ENCODE assay signal across 9 mouse cellular contexts in the genomic region with DNA sequence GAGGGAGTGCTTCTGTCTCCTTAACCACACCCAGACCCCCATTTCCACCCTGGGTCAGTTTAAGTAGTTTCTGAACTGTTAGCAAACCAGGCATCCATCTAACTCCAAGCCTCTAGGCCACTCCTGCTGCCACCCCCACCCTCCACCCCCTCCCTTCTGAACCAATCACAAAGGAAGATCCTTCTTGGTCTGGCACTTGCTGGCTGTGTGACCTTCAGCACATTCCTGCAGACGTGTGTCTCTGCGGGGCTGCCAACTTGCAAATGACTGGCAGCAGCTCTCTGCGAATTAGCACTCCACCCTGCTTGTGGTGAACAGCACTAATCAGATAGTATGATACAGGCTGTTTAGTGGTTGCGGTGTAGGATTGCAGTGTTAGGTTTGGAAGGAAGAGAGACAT. TPM values are rescaled to one million over a fixed set of nuclear protein-coding genes. Genes with fewer than 3 reads are reported as not detected.
DNase-seq lines count a peak whose midpoint lies in the region; ATAC-seq and TF ChIP-seq lines count a peak whose summit lies in the region.
"Had no signal": no experiment of that assay in that cellular context is flagged by ENCODE, and none has a peak within 500 bp of the region (broad histone marks: within the 10 kb centered on the region; RNA-seq: fewer than 3 reads in every experiment).

No protein-coding gene starts in this region.

- intact Hi-C loops in heart, postnatal 36 days (cut with DNase I) = no loop called here
- intact Hi-C loops in heart, postnatal 10 days (cut with DNase I) = no loop called here
- intact Hi-C loops in left cerebral cortex, postnatal 36 days (cut with DNase I) = no loop called here
- intact Hi-C loops in left cerebral cortex, adult 2 months (cut with DNase I) = no loop called here

- no peak overlapping the region for H3K4me3 ChIP-seq in heart, embryonic 15.5 days
- H3K4me3 ChIP-seq in left cerebral cortex, adult 2 months = no peak overlapping the region

- DNase-seq in heart, postnatal 36 days = no peak
- peak; percentile 72 for DNase-seq in 416B (ENCODE audit: low read depth)
- DNase-seq in WW6 (ENCODE audit: low read depth, low spot score) = peak; percentile 77
- DNase-seq in heart, postnatal 10 days = peak; percentile 58 to 66
- no peak for DNase-seq in left cerebral cortex, postnatal 36 days (ENCODE audit: low spot score in 2 of 2)
- DNase-seq in left cerebral cortex, adult 2 months (ENCODE audit: extremely low spot score in 1 of 2, low spot score in 2 of 2) = no peak
- DNase-seq in T-cell, adult 2 months (ENCODE audit: low spot score) = no peak

- H3K9me3 ChIP-seq in heart, embryonic 15.5 days (replicated peaks) = no peaks in the 10 kb centered on the region

- no peak for TF ChIP-seq CTCF in left cerebral cortex, adult 2 months (IDR thresholded peaks at IDR 0.05)

- no peak overlapping the region for H3K27ac ChIP-seq in heart, embryonic 15.5 days
- H3K27ac ChIP-seq in left cerebral cortex, adult 2 months = no peak overlapping the region

- ATAC-seq in heart, embryonic 15.5 days (replicated peaks; ENCODE audit: insufficient number of reproducible peaks, insufficient read depth, low FRiP score, low read depth) = 0 out of 2 replicates have a peak, but pooled peaks have one; percentile 31

- no peaks in the 10 kb centered on the region for H3K36me3 ChIP-seq in heart, embryonic 15.5 days

- peaks cover 7% of the 10 kb centered on the region for H3K4me1 ChIP-seq in heart, embryonic 15.5 days (replicated peaks)

- WGBS in heart, embryonic 15.5 days = 11% methylated on average over 4 of the region's 4 CpGs

- no peak overlapping the region for H3K9ac ChIP-seq in heart, embryonic 15.5 days

- H3K4me2 ChIP-seq in heart, embryonic 15.5 days = no peak overlapping the region

- H3K27me3 ChIP-seq in heart, embryonic 15.5 days = no peaks in the 10 kb centered on the region

RNA-seq across cellular contexts. Expression of a gene that starts 18.1 kb away (rescaled TPM):
- polyA plus RNA-seq in heart, embryonic 15.5 days (2015; fragmentation: Nextera tagmentation; extraction: Ambion mirVana) = 7.8 and 10.2 TPM in 2 replicates
- 10 to 100 TPM; 18.3 to 20.5 TPM for total RNA-seq in heart, postnatal 36 days (2021)
- 10 to 100 TPM; 16.6 to 18.6 TPM for total RNA-seq in heart, postnatal 10 days (2021)
- 10 to 100 TPM; 49.8 to 67.5 TPM for total RNA-seq in left cerebral cortex, postnatal 36 days (2021)
- 10 to 100 TPM; 63.2 to 64.8 TPM for total RNA-seq in left cerebral cortex, adult 2 months (2021)

RNA-seq across cellular contexts. Expression of a gene that starts 36.7 kb away (rescaled TPM):
- 0.25 and 0.37 TPM in 2 replicates for polyA plus RNA-seq in heart, embryonic 15.5 days (2015; fragmentation: Nextera tagmentation; extraction: Ambion mirVana)
- under 1 TPM in 1 of 2 experiments, not detected in 1; 0.39 TPM for total RNA-seq in heart, postnatal 36 days (2021)
- total RNA-seq in heart, postnatal 10 days (2021) = under 1 TPM in 1 of 2 experiments, not detected in 1; 0.77 TPM
- total RNA-seq in left cerebral cortex, postnatal 36 days (2021) = 1 to 10 TPM; 1.0 to 2.2 TPM
- 1 to 10 TPM; 1.4 to 2.4 TPM for total RNA-seq in left cerebral cortex, adult 2 months (2021)
- total RNA-seq: hematopoietic stem cell, adult 5-6 weeks had no signal

Comparison
In these comparisons a context has a peak if more than half of its experiments do, and no peak if none do; other contexts are left out.
1. DNase-seq: peak in 416B (single experiment), WW6 (single experiment) and heart, postnatal 10 days (2 of 2); none in heart, postnatal 36 days (0 of 2), left cerebral cortex, postnatal 36 days (0 of 2), left cerebral cortex, adult 2 months (0 of 2) and T-cell, adult 2 months (single experiment).